Mouse (Mus musculus) testis, adult 2 months (tissue): ENCODE results near the gene 1700014D04Rik. TPM values are rescaled to one million over a fixed set of nuclear protein-coding genes. Genes with fewer than 3 reads are reported as not detected.
"Not testable (repeated sequence)": the region's sequence is repeated elsewhere in the genome, so short reads cannot be mapped to it uniquely, and the experiment has no call there.

Experiments used
- H3K27ac ChIP-seq: fragments of 200-500 bp; 2 replicates; pipeline ENCODE4 v1.5.1; 2012; ENCODE audit warnings: low read depth, low read length; ENCODE audit not compliant: control insufficient read depth, insufficient read depth
- H3K27me3 ChIP-seq: fragments of 200-500 bp; 2 replicates; pipeline ENCODE4 v1.6.1; 2012; ENCODE audit warnings: mild to moderate bottlenecking, low read length, moderate library complexity; ENCODE audit not compliant: control insufficient read depth, insufficient read depth
- H3K36me3 ChIP-seq: fragments of 200-500 bp; 2 replicates; pipeline ENCODE4 v1.6.1; 2012; ENCODE audit warnings: mild to moderate bottlenecking, low read length; ENCODE audit not compliant: control insufficient read depth, insufficient read depth
- H3K4me1 ChIP-seq: fragments of 200-500 bp; 2 replicates; pipeline ENCODE4 v1.6.1; 2012; ENCODE audit warnings: low read length; ENCODE audit not compliant: control insufficient read depth, insufficient read depth
- H3K4me3 ChIP-seq: fragments of 200-500 bp; 2 replicates; pipeline ENCODE4 v1.5.1; 2012; ENCODE audit warnings: low read depth, mild to moderate bottlenecking, low read length, moderate library complexity, mixed read lengths; ENCODE audit not compliant: control insufficient read depth
- CTCF ChIP-seq: fragments of 200-500 bp; IDR thresholded peaks from 2 replicates; pipeline ENCODE4 v1.5.1; 2012; ENCODE audit warnings: low read depth, mild to moderate bottlenecking, inconsistent platforms, low read length, moderate library complexity; ENCODE audit not compliant: control insufficient read depth, insufficient read depth, insufficient replicate concordance
- POLR2A ChIP-seq: fragments of 200-500 bp; IDR thresholded peaks from 2 replicates; pipeline ENCODE4 v1.6.1; 2012; ENCODE audit warnings: low read depth, mild to moderate bottlenecking, inconsistent platforms, low read length, moderate library complexity; ENCODE audit not compliant: control insufficient read depth
- polyA plus RNA-seq: library from polyadenylated mRNA; depleted of rRNA; stranded (reverse); fragments of >200 nt; gene quantifications from 2 replicates; pipeline ENCODE4 v1.2.3, GENCODE M21; 2012; rRNA removed

Gene 1700014D04Rik
- polyA plus RNA-seq = 45.6 and 46.7 TPM in 2 replicates

DNA sequence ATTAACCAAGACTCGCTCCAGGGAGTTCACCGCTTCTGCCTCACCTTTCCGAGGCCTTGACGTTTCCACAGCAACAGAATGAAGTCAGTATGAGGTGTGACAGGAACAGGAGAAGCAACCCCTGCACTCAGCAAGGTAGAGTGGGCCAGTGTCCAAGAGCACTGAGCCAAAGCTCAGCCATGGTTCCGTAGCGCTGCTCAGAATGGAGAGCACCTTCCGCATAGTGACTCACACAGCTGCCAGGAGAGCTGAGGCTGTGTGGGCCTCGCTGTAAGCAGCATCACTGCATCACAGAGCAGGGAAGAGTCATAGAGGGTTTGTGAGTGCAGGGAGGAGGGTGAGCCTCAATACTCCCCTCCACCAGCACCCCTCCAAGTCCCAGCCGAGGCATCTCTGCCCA lies at the start of gene 1700014D04Rik:
Gene 1700014D04Rik (minus strand): TSS at position 42 of the 400 bp plus-strand sequence.
- Histone ChIP-seq H3K36me3 (no peaks in the 10 kb centered on the region), H3K4me3 (peak within 1 kb of the TSS; percentile 94), H3K27me3 (no peaks in the 10 kb centered on the region), H3K4me1 (no peaks in the 10 kb centered on the region), H3K27ac (peak within 1 kb of the TSS; percentile 94)
- TF ChIP-seq CTCF (no peak), POLR2A (peak; percentile 55; the same call in 1 of the 2 replicates)

DNA sequence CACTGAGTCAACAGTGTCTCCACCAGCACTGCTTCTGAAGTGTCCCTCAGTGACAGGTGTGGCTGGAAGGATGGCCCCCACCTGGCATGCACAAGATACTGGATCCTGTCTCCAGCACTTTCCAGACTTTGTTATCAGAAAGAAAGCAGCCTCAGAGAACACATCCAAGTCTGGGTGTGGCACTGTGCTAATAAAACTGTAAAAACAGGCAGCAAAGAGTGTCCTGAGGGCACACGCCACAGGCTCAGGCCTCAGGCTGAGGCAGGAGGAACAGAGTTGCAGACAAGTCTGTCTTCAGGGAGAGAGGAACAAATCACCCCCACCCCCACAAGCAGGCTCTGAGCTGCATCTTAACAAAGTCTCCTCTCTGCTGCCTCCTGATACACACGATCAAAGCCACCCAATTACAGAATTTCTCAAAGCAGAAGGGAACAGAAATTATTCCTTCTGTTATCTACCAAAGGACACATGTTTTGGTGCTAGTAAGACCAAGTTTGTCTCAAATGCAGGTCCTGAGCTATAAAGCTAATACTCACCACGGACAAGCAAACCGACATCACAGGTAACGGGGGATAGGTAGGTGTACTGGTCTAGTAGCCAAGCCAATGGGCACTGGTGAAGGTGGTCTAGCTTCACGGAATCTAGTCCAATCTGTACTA lies 49.4 kb upstream of the 1700014D04Rik start:
- TF ChIP-seq CTCF (no peak), POLR2A (no peak)
- Histone ChIP-seq H3K27me3 (no peaks in the 10 kb centered on the region), H3K4me1 (no peaks in the 10 kb centered on the region), H3K36me3 (peaks cover 7% of the 10 kb centered on the region), H3K4me3 (no peak overlapping the region), H3K27ac (no peak overlapping the region)

DNA sequence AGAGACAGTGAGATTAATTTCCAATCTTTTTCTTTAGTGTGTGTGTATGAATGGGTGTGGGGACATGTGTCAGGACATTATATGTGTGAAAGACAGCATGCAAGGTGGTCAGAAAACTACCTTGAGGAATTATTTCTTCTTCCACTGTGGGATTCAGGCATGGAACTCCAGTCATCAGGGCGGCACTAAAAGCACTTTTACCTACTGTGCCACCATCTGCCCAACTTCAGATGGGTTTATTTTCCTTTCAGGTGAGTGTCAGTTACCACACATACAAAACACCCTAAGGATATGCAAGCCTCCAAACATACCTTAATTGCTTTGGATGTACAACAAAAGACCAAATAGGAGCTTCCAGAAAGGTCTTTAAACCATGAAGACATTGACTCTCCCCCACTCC lies 48.2 kb upstream of the 1700014D04Rik start:
- Histone ChIP-seq H3K36me3 (peaks cover 7% of the 10 kb centered on the region), H3K4me1 (no peaks in the 10 kb centered on the region), H3K4me3 (no peak overlapping the region), H3K27ac (no peak overlapping the region), H3K27me3 (no peaks in the 10 kb centered on the region)
- TF ChIP-seq POLR2A (no peak), CTCF (no peak)

DNA sequence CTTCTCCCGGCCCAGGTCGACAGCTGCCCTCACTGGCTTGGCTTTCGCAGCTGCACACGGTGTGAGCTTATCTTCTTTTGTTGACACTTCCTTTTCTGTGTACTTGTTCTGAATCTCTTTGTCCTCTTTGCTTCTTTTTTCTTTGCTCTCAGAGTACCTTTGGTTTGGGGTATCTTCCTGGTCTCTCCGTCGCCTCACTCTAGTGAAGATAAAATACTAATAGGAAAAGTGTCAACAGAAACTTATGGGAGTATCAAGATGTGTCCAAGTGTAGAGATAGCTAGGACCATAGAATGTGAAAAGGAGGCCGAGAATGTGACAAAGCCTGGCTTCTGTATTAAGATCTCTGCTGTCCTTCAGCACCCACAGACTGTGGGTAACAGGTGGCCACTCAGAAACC lies 35.6 kb upstream of the 1700014D04Rik start, which contains the start of gene Gm49354:
Gene Gm49354 (minus strand): TSS at position 101 of the 400 bp plus-strand sequence.
- Histone ChIP-seq H3K27ac (no peak within 1 kb of the TSS), H3K36me3 (peaks cover 2% of the 10 kb centered on the region), H3K4me3 (no peak within 1 kb of the TSS), H3K4me1 (no peaks in the 10 kb centered on the region), H3K27me3 (no peaks in the 10 kb centered on the region)
- TF ChIP-seq POLR2A (no peak), CTCF (no peak)

DNA sequence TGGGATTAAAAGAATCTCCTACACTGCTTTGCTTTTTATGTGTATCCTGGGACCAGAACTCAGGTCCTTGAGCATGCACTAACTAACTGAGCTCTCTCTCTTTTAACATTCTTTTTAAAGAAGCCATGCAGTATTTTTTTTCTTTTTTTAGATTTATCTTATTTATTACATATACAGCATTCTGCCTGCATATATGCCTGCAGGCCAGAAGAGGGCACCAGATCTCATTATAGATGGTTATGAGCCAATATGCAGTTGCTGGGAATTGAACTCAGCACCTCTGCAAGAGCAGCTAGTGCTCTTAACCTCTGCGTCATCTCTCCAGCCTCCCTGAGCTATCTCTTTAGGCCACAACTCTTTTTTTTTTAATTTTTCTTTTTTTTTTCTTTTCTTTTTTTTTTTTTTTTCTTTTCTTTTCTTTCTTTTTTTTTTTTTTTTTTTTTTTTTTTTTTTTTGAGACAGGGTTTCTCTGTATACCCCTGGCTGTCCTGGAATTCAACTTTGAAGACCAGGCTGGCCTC lies 33.3 kb upstream of the 1700014D04Rik start:
- not testable (repeated sequence) for H3K27me3 ChIP-seq, H3K27ac ChIP-seq, H3K4me1 ChIP-seq, H3K36me3 ChIP-seq, H3K4me3 ChIP-seq

DNA sequence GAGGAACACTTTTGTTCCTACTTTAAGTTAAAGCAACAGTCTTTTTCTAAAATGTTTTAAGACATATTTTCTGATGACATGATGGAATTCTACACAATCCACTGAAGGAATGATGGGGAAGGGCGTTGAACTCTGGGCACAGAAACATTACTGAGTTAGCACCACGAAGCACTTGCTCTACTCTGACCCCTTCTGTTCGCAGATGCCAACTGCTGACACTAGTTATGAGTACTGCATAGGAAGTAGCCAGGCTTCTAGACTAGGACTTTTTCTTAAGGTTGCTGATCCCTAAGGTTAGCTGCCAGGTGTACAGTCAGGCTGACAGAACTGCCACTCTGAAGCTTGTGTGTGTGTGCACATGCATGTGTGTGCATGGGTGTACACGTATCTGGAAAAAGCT lies 32.7 kb upstream of the 1700014D04Rik start:
- TF ChIP-seq POLR2A (no peak), CTCF (no peak)

DNA sequence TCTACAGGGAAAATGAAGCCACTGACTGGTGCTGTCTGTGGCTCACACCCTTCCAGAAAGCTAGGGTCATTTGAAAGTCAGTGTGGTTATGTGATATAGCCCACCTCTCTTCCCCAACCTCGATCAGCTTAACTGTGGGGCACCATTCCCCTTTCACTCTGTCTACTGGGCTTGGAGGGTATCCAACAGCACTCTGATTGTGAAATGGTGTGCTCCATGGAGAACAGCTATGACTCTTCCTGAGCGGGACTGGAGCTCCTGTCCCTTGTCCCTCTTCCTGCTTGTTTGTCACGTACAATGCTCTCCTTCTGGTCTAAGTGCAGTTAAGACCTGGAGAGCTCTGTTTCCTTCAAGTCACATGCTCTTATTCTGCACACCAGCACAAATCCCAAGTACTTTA lies 28.6 kb upstream of the 1700014D04Rik start:
- H3K36me3 ChIP-seq = no peaks in the 10 kb centered on the region

More for the DNA sequence above, 32.7 kb upstream of the 1700014D04Rik start:
- H3K4me1 ChIP-seq = no peaks in the 10 kb centered on the region
- H3K27ac ChIP-seq = no peak overlapping the region
- no peak overlapping the region for H3K4me3 ChIP-seq
- no peaks in the 10 kb centered on the region for H3K27me3 ChIP-seq
- peaks cover 1% of the 10 kb centered on the region for H3K36me3 ChIP-seq

More for the DNA sequence above, 28.6 kb upstream of the 1700014D04Rik start:
- H3K4me3 ChIP-seq = no peak overlapping the region
- no peaks in the 10 kb centered on the region for H3K27me3 ChIP-seq
- no peak overlapping the region for H3K27ac ChIP-seq
- H3K4me1 ChIP-seq = peaks cover 2% of the 10 kb centered on the region; the same call in 1 of the 2 replicates
- no peak for TF ChIP-seq CTCF
- TF ChIP-seq POLR2A = no peak
